Mouse (Mus musculus) kidney, postnatal 10 days (tissue): ENCODE measurements around the gene Ppp1r8.
"Not testable (repeated sequence)": the region's sequence is repeated elsewhere in the genome, so short reads cannot be mapped to it uniquely, and the experiment has no call there.

ENCODE experiments used
- DNase-seq: peaks from one replicate; pipeline ENCODE4 v3.0.0; 2021; ENCODE audit warnings: mixed read lengths

Ppp1r8 gene

GRCm38 (mm10) chr4:132806620-132807191 is 36.3 kb downstream of the Ppp1r8 start:
- no peak for DNase-seq

DNA sequence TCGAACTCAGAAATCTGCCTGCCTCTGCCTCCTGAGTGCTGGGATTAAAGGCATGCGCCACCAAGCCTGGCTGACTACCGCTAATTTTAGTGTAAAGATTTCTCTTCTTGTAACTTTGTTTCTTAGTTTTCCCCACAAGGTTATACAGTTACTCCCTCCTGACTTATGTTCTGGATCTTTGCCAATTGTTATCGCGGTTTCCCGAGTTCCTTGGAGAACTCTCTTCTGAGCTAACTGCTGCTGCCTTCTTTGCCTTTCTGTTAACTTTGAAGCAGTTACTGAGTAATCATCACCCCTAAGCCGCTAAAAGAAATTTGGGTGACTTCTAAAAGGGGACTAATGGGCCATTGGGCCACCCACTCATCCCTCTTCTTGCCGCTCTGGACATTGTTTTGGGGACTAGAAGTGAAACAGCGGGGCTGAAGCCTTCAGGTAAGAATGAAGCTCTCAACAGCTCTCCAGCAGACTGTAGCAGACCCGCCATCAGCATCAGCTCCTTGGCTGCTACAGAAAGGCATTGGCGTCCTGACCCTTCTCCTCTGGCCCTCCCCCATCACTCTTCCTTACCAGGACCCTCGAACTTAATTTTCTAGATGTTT is 37.3 kb downstream of the Ppp1r8 start:
- no peak for DNase-seq

DNA sequence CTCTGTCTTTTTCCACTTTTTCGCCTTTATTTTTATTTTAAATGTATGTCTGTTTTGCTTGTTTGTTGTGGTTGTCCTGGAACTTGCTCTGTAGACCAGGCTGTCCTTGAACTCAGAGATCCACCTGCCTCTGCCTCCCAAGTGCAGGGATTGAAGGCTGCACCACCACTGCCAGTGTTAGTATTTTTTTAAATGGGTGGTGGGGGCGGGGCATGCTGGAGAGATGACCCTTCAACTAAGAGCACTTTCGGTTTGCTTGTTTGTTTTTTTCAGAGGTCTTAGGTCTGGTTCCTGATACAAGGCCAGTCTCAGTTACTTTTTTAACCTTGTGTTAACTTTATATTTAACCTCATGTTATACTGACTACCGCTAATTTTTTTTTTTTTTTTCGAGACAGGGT is 37.8 kb downstream of the Ppp1r8 start:
- no peak for DNase-seq

GRCm38 (mm10) chr4:132804331-132804730 is 38.6 kb downstream of the Ppp1r8 start:
- DNase-seq, result no peak

DNA sequence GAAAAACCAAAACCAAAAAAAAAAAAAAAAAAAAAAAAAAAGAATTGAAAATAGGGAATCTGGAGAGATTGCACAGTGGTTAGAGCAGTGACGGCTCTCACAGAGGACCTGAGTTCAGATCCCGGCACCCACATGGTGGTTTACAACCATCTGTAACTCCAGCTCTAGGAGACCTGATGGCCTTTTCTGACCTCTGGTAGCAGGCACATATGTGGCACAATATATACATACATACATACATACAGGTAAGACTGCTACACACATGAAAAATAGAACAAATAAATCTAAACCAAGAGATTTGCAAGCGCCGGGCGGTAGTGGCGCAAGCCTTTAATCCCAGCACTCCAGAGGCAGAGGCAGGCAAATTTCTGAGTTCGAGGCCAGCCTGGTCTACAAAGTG is 39.1 kb downstream of the Ppp1r8 start:
- no peak for DNase-seq

DNA sequence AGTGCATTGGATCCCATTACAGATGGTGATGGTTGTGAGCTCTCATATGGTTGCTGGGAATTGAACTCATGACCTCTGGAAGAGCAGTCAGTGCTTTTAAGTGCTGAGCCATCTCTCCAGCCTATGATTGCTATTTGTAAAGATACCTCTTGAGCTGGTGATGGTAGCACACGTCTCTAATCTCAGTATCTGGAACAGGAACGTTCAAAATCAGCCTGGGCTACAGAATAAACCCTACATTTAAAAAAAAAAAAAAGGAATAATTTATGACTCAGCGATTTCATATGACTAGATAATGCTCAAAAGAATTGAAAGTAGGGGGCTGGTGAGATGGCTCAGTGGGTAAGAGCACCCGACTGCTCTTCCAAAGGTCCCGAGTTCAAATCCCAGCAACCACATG is 39.8 kb downstream of the Ppp1r8 start:
- DNase-seq, result no peak

GRCm38 (mm10) chr4:132802171-132802637 is 40.8 kb downstream of the Ppp1r8 start:
- DNase-seq, result peak; percentile 24

- no peak for DNase-seq
Observed at GRCm38 (mm10) chr4:132801176-132802077, 41.5 kb downstream of the Ppp1r8 start.

DNA sequence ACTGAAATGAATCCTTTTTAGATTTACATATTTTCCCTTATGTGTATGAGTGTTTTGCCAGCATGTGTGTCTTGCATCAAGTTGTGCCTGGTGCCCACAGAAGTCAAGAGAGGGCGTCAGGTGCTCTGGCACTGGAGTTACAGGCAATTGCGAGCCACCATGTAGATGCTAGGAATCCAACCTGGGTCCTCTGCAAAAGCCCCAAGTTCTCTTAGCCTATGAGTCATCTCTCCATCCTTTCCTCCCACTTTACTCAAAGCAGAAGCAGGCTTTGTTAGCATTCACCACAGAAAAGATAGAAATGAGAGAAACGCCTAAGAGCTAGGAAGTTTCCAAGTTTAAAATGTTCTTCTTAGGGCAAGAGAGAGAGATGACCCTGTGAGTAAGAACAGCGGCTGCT is 43.1 kb downstream of the Ppp1r8 start:
- no peak for DNase-seq

DNA sequence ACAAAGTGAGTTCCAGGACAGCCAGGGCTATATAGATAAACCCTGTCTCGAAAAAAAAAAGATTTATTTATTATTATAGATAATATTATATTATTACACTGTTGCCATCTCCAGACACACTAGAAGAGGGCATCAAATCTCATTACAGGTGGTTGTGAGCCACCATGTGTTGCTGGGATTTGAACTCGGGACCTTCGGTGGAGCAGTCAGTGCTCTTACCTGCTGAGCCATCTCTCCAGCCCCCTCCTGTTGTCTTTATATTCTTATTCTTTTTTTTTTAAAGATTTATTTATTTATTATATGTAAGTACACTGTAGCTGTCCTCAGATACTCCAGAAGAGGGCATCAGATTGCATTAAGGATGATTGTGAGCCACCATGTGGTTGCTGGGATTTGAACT is 44.3 kb downstream of the Ppp1r8 start:
- DNase-seq, result not testable (repeated sequence)

DNA sequence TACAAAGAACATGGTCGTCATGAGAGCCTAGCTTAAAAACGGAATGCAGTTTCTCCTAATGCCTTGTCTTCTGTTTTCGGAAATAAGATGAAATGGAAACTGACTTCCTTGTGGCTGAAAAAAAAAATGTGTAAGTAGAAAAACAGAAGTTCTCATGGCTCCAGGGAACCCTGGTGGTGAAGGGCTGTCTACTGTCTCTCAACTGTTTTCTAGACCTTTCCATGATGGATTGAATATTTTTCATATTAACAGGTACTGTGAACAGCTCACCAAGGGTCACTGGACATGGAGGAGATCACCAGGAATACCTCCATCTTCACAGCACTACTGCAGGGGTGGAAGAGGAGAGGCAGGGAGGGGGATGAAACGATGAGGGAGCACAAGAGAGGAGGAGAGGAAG is 44.9 kb downstream of the Ppp1r8 start:
- DNase-seq, result no peak

GRCm38 (mm10) chr4:132797461-132797860 is 45.5 kb downstream of the Ppp1r8 start:
- no peak for DNase-seq

GRCm38 (mm10) chr4:132796196-132796886 is 46.6 kb downstream of the Ppp1r8 start, which contains the start of gene Themis2:
Gene Themis2 (minus strand): TSS chr4:132796387.
- DNase-seq, result peak; percentile 85

DNA sequence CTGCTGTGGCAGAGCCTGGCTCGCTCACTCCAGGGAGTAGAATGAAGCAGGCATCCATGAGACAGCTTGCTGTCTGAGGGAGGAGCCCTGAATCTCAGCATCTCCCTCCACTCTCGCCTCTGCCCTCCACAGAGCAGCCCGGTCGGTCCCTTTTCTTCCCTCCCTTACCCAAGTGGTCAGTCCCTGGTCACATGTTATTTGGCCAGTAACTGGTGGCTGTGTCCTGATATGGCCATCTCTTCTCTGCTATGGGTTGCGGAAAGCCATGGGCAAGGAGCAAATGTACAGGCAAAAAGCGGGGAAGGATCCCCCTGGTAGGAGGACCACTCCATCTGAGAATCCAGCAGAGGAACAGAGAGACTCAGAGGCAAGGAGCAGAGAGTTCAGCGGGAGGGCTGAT is 47.8 kb downstream of the Ppp1r8 start:
- no peak for DNase-seq

DNA sequence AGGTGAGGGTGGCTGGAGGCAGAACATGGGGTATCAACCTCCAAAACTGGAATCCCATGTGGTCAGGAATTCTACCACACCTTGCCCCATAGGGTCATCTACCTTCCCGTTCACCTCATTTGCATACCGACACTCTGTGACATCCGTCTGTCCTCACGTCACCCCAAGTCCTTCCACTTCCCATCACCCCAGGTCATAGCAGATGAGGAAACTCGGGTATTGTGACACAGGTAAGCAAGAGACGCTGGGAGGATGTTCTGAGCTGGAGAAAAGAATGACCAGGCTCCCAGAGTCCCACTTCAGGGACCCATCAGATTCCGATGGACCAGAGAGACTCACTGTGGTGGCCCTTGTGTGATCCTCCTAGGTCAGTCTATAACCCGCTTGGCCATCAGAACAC is 48.2 kb downstream of the Ppp1r8 start:
- no peak for DNase-seq

GRCm38 (mm10) chr4:132794028-132794427 is 48.9 kb downstream of the Ppp1r8 start:
- no peak for DNase-seq

DNA sequence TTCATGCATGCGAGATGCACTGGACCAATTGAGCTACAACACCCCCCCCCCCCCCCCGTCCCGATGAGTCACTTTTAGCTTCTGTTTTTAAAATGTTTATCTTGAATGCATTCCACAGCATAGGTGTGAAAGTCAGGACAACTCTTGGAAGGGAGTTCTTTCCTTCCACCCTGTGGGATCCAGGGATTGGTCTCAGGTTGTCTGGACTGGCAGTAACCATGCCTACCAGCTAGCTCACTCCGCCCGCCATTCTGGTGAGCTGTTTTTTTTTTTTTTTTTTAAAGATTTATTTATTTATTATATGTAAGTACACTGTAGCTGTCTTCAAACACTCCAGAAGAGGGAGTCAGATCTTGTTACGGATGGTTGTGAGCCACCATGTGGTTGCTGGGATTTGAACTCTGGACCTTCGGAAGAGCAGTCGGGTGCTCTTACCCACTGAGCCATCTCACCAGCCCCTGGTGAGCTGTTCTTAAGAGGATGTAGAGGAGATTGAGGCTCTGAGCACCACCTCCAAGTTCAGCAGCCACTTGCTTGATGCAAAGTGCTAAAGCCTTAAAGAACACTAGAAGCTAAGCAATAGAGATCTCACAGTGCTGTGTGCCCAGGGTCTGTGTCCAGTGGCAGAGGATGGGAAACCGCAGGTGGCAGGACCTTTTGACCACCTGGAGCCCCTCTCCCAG is 49.5 kb downstream of the Ppp1r8 start:
- not testable (repeated sequence) for DNase-seq

DNA sequence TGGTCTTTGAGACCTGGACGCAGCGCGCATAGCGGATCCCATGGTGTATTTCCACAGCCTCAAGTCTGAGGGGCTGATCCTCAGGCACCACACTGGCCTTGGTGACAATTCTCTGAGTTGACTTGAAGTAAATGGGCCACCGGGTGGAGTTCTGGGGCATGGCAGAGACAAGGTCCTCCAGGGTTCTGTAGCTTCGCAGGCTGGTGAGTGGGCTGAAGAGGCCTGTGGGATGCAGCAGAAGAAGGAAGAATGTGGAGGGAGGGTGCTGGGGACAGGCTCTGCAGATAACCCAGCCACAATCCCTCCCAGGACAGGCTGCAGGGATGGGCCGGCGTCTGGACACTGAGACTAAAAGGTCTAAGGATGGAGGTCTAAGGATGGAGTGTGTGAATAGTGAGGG is 53.2 kb downstream of the Ppp1r8 start:
- no peak for DNase-seq

GRCm38 (mm10) chr4:132785228-132785627 is 57.7 kb downstream of the Ppp1r8 start:
- DNase-seq, result no peak

DNA sequence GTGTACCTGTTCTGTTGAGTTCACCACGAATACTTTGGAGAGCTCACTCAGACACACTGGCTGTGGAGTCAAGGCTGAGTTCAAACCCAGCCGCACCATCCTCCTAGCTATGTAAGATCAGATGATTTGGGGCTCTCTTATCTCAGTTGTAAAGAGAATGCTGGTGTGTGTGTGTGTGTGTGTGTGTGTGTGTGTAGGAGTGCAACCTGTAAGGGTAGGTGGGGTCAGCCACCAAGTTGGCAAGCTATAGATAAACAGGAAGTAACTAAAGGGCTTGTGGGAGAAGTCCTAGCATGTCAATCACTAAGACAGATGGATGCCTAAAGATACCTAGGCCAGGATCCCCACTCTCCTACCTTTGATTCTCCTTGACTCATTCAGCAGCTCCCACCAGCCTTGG is 59.2 kb downstream of the Ppp1r8 start:
- DNase-seq, result no peak

DNA sequence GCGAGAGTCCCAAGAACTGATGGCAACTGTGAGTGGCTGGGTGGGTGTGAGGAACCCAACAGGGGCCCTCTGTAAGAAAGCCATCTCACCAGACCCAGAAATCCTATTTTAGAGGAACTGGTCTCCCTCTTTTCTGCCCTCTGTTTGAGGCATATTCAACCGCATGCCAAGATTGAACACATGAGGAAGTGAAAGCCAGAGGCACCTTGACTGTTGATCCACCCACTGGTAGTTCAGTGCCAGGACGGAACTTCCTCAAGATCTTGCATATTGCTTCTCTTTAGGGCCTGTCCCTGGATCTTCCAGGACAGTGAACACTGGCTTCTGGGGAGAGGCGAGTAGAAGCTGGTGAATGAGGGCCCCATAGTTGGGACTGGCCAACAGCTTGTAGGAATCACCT is 62.7 kb downstream of the Ppp1r8 start:
- no peak for DNase-seq

GRCm38 (mm10) chr4:132778562-132779201 is 64.3 kb downstream of the Ppp1r8 start:
- no peak for DNase-seq
